9 mouse cellular contexts compared by ENCODE assay signal in genomic region chr12:100996378-100996898, GRCm38 (mm10). TPM values are rescaled to one million over a fixed set of nuclear protein-coding genes. Genes with fewer than 3 reads are reported as not detected.
DNase-seq lines count a peak whose midpoint lies in the region; ATAC-seq lines count a peak whose summit lies in the region.
"Had no signal": no experiment of that assay in that cellular context is flagged by ENCODE, and none has a peak within 500 bp of the region (broad histone marks: within the 10 kb centered on the region; RNA-seq: fewer than 3 reads in every experiment).

No protein-coding gene starts in this region.

- no peak overlapping the region for H3K4me3 ChIP-seq in neural tube, embryonic 11.5 days (ENCODE audit: low read depth, low read length)
- H3K4me3 ChIP-seq: neural tube, embryonic 12.5 days had no signal

- no peaks in the 10 kb centered on the region for H3K27me3 ChIP-seq in neural tube, embryonic 11.5 days (ENCODE audit: control insufficient read depth, insufficient read depth, low read length)
- H3K27me3 ChIP-seq: neural tube, embryonic 12.5 days had no signal

- intact Hi-C loops in left cerebral cortex, postnatal 36 days (cut with DNase I) = no loop called here

- H3K4me2 ChIP-seq in neural tube, embryonic 11.5 days (ENCODE audit: low read depth) = no peak overlapping the region
- H3K4me2 ChIP-seq: neural tube, embryonic 12.5 days had no signal

- peak; percentile 1; the same call in 1 of the 2 replicates for ATAC-seq in neural tube, embryonic 11.5 days (ENCODE audit: insufficient read depth, low FRiP score, low TSS enrichment)
- peak; percentile 23; the same call in 1 of the 2 replicates for ATAC-seq in neutrophil, adult 5-6 weeks (ENCODE audit: extremely low read depth, insufficient number of reproducible peaks, low FRiP score, poor library complexity, severe bottlenecking)

- no peak overlapping the region for H3K9ac ChIP-seq in neural tube, embryonic 11.5 days (ENCODE audit: low read length)
- H3K9ac ChIP-seq: neural tube, embryonic 12.5 days had no signal

- H3K4me1 ChIP-seq in neural tube, embryonic 11.5 days (ENCODE audit: control insufficient read depth, insufficient read depth, low read length) = peaks cover 36% of the 10 kb centered on the region

- H3K9me3 ChIP-seq in neural tube, embryonic 11.5 days (ENCODE audit: control insufficient read depth, low read length) = no peaks in the 10 kb centered on the region
- H3K9me3 ChIP-seq: neural tube, embryonic 12.5 days had no signal

- no peak for DNase-seq in neural tube, embryonic 11.5 days (ENCODE audit: low spot score)
- DNase-seq in neural tube, embryonic 10.5 days (ENCODE audit: extremely low spot score, low spot score) = no peak
- peak; percentile 86 for DNase-seq in fat pad, adult 2 months (ENCODE audit: extremely low read depth, low read depth, low spot score)
- DNase-seq in left cerebral cortex, postnatal 36 days (ENCODE audit: low spot score in 2 of 2) = peak; percentile 39 to 53
- no peak for DNase-seq in layer of hippocampus, postnatal 25 days (ENCODE audit: extremely low spot score in 1 of 2, low spot score in 1 of 2)
- no peak for DNase-seq in layer of hippocampus, adult 11-12 months (ENCODE audit: low spot score)
- no peak for DNase-seq in heart, postnatal 4 days

- WGBS in neural tube, embryonic 11.5 days = 14% methylated on average over 5 of the region's 5 CpGs

- no peaks in the 10 kb centered on the region for H3K36me3 ChIP-seq in neural tube, embryonic 11.5 days (ENCODE audit: control insufficient read depth, insufficient read depth, low read length)
- H3K36me3 ChIP-seq: neural tube, embryonic 12.5 days had no signal

- H3K27ac ChIP-seq in neural tube, embryonic 11.5 days (ENCODE audit: low read depth, low read length) = 0 out of 2 replicates have a peak overlapping the region, but pooled peaks have one; percentile 27
- H3K27ac ChIP-seq: neural tube, embryonic 12.5 days had no signal

RNA-seq across cellular contexts. Expression of gene Ccdc88c, which starts 32.4 kb away (rescaled TPM):
- polyA plus RNA-seq in neural tube, embryonic 11.5 days (2014; fragmentation: Nextera tagmentation; extraction: Ambion mirVana) = 11.8 and 12.9 TPM in 2 replicates
- total RNA-seq in left cerebral cortex, postnatal 36 days (2021) = 10 to 100 TPM; 16.7 to 28.8 TPM
- 283 and 312 TPM in 2 replicates for total RNA-seq in neutrophil, adult 5-6 weeks (2017)
- total RNA-seq in layer of hippocampus, postnatal 25 days (2021) = 10 to 100 TPM; 26.7 to 40.1 TPM
- 10 to 100 TPM; 10.9 to 11.4 TPM for total RNA-seq in heart, postnatal 4 days (2021)

Comparison
In these comparisons a context has a peak if more than half of its experiments do, and no peak if none do; other contexts are left out.
1. DNase-seq: peak in fat pad, adult 2 months (single experiment) and left cerebral cortex, postnatal 36 days (2 of 2); none in neural tube, embryonic 11.5 days (single experiment), neural tube, embryonic 10.5 days (single experiment), layer of hippocampus, postnatal 25 days (0 of 2), layer of hippocampus, adult 11-12 months (single experiment) and heart, postnatal 4 days (single experiment).